Mouse (Mus musculus) urinary bladder, postnatal 25 days (tissue): ENCODE results near the gene Cbx4.

Experiments
- DNase-seq: peaks from one replicate; pipeline ENCODE4 v3.0.0; 2022; ENCODE audit warnings: low spot score

The Cbx4 gene

GRCm38 (mm10) chr11:119084446-119085278 is 1.4 kb downstream of the Cbx4 start:
- peak; percentile 21 for DNase-seq

DNA sequence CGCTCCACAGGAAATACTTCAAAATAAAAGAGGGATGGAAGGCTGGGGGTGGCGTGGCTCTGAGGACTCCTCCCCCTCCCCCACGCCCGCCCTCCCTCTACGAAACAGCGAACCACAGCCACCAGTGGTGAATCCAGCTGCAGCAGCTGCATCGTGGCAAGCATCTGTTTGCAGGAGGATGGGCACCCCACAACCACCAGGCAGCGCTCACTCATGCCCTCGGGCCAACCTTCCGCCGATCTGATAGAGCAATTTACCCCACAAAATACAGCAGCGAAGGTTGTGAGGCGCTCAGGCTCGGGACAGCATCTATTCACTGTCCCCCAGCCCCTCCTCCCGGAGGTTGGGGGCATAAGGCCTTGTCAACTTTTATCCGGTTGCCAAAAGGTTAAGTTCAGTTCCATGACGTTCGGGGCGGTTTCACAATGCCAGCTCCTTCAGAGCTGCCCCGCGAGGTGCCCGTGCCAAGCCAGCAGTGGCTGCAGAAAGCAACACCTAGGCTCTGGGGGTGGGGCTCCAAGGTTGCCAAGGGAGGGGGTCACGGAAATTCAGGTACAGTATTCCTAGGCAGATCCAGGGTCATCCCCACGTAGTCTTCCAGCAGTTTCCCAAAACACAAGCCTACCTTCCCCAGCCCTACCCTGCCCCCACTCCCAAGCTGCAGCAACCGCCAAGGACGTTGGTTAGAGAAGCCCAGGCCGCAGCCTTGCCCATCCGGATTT is 2.1 kb downstream of the Cbx4 start:
- DNase-seq: peak; percentile 56

GRCm38 (mm10) chr11:119082638-119083599 is 3.1 kb downstream of the Cbx4 start:
- peak; percentile 26 for DNase-seq

GRCm38 (mm10) chr11:119081839-119082637 is 4.0 kb downstream of the Cbx4 start:
- peak; percentile 38 for DNase-seq

DNA sequence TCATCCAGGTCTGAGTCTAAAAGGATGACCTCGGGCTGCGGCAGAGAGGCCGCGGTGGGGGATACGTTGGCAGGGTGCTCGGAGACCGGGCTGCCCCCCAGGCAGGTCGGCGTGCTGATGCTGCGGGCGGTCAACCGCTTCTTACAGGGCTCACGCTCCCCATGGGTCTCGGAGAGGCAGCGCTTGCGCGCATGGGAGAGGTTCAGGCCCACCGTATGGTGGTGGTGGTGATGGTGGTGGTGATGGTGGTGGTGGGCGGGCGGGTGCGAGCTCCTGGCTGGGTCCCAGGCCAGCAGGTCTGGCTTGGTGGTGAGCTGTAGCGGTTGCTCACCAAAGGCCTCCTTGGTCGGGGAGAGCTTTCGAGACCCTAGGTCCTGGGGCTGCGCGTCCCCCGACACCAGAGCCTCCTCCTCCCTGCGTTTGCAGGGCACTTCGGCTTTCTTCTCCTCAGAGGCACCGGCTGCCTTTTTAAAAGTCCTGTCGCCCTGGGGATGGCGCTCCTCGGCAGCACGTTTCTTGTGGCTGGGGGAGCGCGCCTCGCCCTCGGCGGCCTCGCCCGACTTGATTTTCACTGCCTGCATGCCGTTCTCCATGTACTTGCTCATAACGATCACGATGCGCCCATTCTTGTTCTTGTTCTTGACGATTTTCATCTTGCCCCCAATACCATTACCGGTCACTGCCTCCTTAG is 4.7 kb downstream of the Cbx4 start:
- DNase-seq: no peak

- no peak for DNase-seq
Observed at GRCm38 (mm10) chr11:119080461-119081147, 5.4 kb downstream of the Cbx4 start.

- DNase-seq: no peak
Observed at GRCm38 (mm10) chr11:119079445-119079837, 6.6 kb downstream of the Cbx4 start.

DNA sequence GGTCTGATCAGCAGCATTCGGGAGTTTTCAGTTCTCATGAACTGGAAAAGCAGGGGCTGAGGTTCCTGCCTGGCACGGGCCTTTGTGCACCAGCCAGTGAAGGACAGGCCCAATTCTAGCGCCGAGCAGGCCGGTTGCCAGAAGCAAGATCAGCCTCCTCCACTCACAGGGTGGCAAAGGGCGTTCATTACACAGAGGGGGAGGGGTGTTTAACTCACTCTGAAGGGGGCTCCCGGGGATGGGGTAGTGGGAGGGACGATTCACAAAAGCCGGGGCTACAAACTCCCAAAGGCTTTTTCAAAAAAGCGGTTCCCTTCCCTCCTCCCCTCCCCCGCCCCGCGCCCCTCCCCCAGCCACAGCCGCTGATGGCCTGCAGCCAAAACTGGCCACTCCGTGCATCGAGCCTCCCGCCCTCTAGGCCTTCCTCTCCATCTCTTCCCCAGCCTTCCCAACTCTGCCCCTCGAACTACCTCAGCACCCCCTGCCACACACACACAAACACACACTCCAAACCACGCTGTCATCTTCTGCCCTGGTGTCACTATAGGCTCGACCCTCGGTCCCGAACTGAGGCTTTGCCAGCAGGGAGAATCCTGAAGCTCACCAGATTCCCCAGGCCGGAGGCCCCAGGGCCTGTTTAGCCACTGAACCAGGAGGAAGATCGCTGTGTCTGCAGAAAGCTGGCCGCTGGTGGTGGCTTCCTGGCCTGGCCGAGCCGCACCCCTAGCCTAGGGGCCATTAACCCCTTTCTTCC is 7.2 kb downstream of the Cbx4 start:
- DNase-seq: peak; percentile 31

DNA sequence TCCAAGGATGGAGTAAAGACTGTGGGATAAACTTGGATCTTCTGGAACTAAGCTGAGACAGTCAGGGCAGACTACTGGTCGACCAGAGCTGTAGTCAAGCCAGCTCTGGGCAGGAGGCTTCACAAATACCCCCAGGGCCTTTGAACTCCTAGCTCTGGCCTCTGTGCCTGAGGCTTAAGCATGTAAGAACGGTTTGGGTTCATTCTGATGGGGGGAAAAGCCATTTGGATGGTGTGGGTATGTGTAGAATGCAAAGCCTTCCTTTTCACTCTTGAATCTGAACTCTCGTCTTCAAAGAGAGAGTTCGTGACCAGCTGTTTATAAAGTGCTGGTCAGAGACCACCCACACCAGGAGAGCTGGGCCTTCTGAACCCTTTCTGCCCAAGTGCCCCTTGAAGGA is 8.3 kb downstream of the Cbx4 start:
- DNase-seq: no peak

GRCm38 (mm10) chr11:119075805-119076204 is 10.2 kb downstream of the Cbx4 start:
- DNase-seq: no peak

DNA sequence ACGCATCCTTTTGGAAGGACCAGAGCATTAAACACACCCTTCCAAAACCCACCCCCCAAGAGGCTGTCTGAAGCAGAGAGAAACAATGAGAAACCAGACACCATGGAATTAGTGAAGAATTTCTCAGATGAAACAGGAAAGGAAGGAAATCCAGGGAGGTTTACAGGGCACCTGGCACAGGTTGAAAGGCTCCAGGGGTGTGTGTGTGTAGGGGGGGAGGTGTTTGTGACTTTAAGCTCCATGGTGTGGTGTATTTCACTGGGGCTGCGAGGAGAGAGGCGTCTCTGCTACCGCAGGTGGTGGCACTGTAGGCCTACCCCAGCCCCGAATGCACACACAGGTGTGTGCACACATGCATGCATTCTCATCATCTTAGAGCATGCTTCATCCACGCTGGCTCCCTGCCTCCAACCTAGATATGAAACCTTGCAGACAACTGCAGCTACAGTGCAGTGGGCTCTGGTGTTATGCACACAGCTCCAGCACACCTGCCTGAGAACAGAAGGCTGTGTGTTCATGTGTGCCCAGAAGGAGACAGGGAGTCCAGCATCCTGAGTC is 12.1 kb downstream of the Cbx4 start:
- DNase-seq: no peak

GRCm38 (mm10) chr11:119072986-119073385 is 13.0 kb downstream of the Cbx4 start:
- DNase-seq: no peak

DNA sequence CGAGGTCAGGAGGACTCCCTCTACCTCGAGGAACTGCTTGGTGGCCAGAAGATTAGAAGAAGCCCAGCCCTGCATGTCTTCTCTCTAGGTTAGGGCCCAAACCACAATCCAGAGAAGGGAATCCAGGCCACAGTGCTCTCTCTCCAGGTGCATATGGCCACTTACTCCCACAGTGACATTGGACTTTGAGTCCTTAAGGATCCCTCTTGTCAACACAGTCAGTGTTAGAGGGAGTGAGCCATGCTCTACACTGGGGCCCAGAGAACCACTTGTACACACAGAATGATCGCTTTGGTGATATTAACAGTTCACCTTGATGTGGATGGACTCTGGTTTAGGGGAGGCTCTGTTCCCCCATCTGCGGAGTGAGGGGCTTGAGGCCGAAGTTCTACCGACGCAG is 13.8 kb downstream of the Cbx4 start:
- no peak for DNase-seq

- DNase-seq: no peak
Observed at GRCm38 (mm10) chr11:119066841-119067240, 19.2 kb downstream of the Cbx4 start.

- DNase-seq: no peak
Observed at GRCm38 (mm10) chr11:119059256-119059655, 26.8 kb downstream of the Cbx4 start.

- DNase-seq: peak; percentile 67
Observed at GRCm38 (mm10) chr11:119058041-119058995, 27.7 kb downstream of the Cbx4 start.

DNA sequence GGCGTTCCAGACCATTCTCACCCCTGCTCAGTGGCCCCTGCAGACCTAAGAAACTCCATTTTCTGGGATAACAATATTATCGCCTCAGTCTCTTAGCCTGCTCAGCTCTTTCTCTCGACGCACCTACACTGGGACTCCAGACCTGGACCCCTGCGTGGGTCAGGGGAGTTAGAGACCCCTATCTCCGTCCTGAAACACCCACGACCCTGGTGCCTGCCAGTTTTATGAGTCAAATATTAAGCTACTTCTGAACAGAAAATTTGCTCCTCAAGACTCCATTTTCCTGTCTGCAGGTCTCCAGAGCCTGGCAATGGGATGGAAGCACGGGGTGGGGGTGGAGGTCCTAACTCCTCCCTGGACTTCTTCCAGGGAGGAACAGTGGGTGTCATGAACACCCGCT is 28.7 kb downstream of the Cbx4 start:
- no peak for DNase-seq
